Mouse (Mus musculus) embryonic facial prominence, embryonic 11.5 days (tissue): ENCODE measurements around the gene Tmem251. TPM values are rescaled to one million over a fixed set of nuclear protein-coding genes. Genes with fewer than 3 reads are reported as not detected.

Experiments
- ATAC-seq: fragments of 200-750 bp; cut with Nextera tagmentation; replicated peaks from 2 replicates; pipeline ENCODE4 v1.8.0; 2017; ENCODE audit warnings: low read depth; ENCODE audit not compliant: insufficient number of reproducible peaks, low FRiP score, low TSS enrichment
- DNase-seq: peaks from one replicate; pipeline ENCODE4 v3.0.0-alpha.2; 2015; ENCODE audit warnings: low spot score
- H3K27ac ChIP-seq: fragments of 300-500 bp; sonication (generic); replicated peaks from 2 replicates; pipeline ENCODE4 v1.5.1; 2014; ENCODE audit warnings: mild to moderate bottlenecking, low read depth, low read length, control low read depth
- H3K27me3 ChIP-seq: fragments of 300-500 bp; sonication (generic); 2 replicates; pipeline ENCODE4 v1.6.1; 2014; ENCODE audit warnings: mild to moderate bottlenecking, low read length, moderate library complexity, mixed read lengths; ENCODE audit not compliant: control insufficient read depth, insufficient read depth
- H3K36me3 ChIP-seq: fragments of 300-500 bp; sonication (generic); replicated peaks from 2 replicates; pipeline ENCODE4 v1.6.1; 2014; ENCODE audit warnings: low read depth, mild to moderate bottlenecking, low read length, moderate library complexity, mixed read lengths; ENCODE audit not compliant: control insufficient read depth, insufficient read depth
- H3K4me1 ChIP-seq: fragments of 300-500 bp; sonication (generic); 2 replicates; pipeline ENCODE4 v1.6.1; 2014; ENCODE audit warnings: low read length, mixed read lengths; ENCODE audit not compliant: control insufficient read depth, insufficient read depth
- H3K4me2 ChIP-seq: fragments of 300-500 bp; sonication (generic); 2 replicates; pipeline ENCODE4 v1.6.1; 2014; ENCODE audit warnings: low read depth, mild to moderate bottlenecking, control low read depth, low read length, moderate library complexity
- H3K4me3 ChIP-seq: fragments of 300-500 bp; sonication (generic); 2 replicates; pipeline ENCODE4 v1.5.1; 2014; ENCODE audit warnings: low read depth, low read length, control low read depth
- H3K9ac ChIP-seq: fragments of 300-500 bp; sonication (generic); replicated peaks from 2 replicates; pipeline ENCODE4 v1.6.1; 2014; ENCODE audit warnings: mild to moderate bottlenecking, control low read depth, low read length
- H3K9me3 ChIP-seq: fragments of 300-500 bp; sonication (generic); replicated peaks from 2 replicates; pipeline ENCODE4 v1.6.1; 2016; ENCODE audit warnings: mild to moderate bottlenecking, low read length, inconsistent platforms, mixed read lengths; ENCODE audit not compliant: control insufficient read depth
- WGBS: fragments of 180-500 bp; shearing (Covaris S2); extraction: QIAGEN DNeasy Blood & Tissue Kit; methylation state at CpG from one replicate; pipeline ENCODE4 v1.1.7; 2014; 5-methylcytosine and 5-hydroxymethylcytosine counted together
- polyA plus RNA-seq: library from polyadenylated mRNA; unstranded; fragments of >200 nt; fragmentation: Nextera tagmentation; extraction: Ambion mirVana; gene quantifications from 2 replicates; pipeline ENCODE4 v1.2.1, GENCODE M21; 2014

Tmem251 gene
- polyA plus RNA-seq, 1 experiment from 2014 or later, result 10.9 TPM

- no peaks in the 10 kb centered on the region for H3K9me3 ChIP-seq
- H3K9ac ChIP-seq, result no peak overlapping the region
- H3K4me2 ChIP-seq, result no peak overlapping the region
- ATAC-seq (no peak), DNase-seq (no peak)
- no peaks in the 10 kb centered on the region for H3K36me3 ChIP-seq
- no peak overlapping the region for H3K4me3 ChIP-seq
- H3K27ac ChIP-seq, result no peak overlapping the region
- H3K27me3 ChIP-seq, result no peaks in the 10 kb centered on the region
- 81% methylated on average over 10 of the region's 10 CpGs for WGBS
- H3K4me1 ChIP-seq, result no peaks in the 10 kb centered on the region
These were observed 28.7 kb upstream of the Tmem251 start for GRCm38 (mm10) chr12:102714654-102715395.

GRCm38 (mm10) chr12:102719552-102720315 lies 23.8 kb upstream of the Tmem251 start:
- no peak overlapping the region for H3K27ac ChIP-seq
- H3K9me3 ChIP-seq, result no peaks in the 10 kb centered on the region
- 0 out of 2 replicates have a peak, but pooled peaks have one; percentile 67 for ATAC-seq
- no peaks in the 10 kb centered on the region for H3K27me3 ChIP-seq
- 29% methylated on average over 13 of the region's 13 CpGs for WGBS
- H3K4me3 ChIP-seq, result no peak overlapping the region
- H3K9ac ChIP-seq, result no peak overlapping the region
- peak; percentile 82 for DNase-seq
- H3K36me3 ChIP-seq, result no peaks in the 10 kb centered on the region
- H3K4me1 ChIP-seq, result no peaks in the 10 kb centered on the region
- H3K4me2 ChIP-seq, result no peak overlapping the region

GRCm38 (mm10) chr12:102722451-102722850 lies 21.1 kb upstream of the Tmem251 start:
- Histone ChIP-seq H3K4me1 (no peaks in the 10 kb centered on the region), H3K27me3 (no peaks in the 10 kb centered on the region), H3K4me3 (no peak overlapping the region), H3K36me3 (no peaks in the 10 kb centered on the region), H3K9ac (no peak overlapping the region), H3K9me3 (no peaks in the 10 kb centered on the region), H3K27ac (no peak overlapping the region), H3K4me2 (no peak overlapping the region)
- 47% methylated on average over 11 of the region's 11 CpGs for WGBS
- ATAC-seq (no peak; the same call in 1 of the 2 replicates), DNase-seq (no peak)

GRCm38 (mm10) chr12:102722966-102723365 lies 20.6 kb upstream of the Tmem251 start:
- Histone ChIP-seq H3K27ac (no peak overlapping the region), H3K9me3 (no peaks in the 10 kb centered on the region), H3K4me1 (no peaks in the 10 kb centered on the region), H3K36me3 (no peaks in the 10 kb centered on the region), H3K4me2 (no peak overlapping the region), H3K9ac (no peak overlapping the region), H3K4me3 (no peak overlapping the region), H3K27me3 (no peaks in the 10 kb centered on the region)
- DNase-seq (no peak), ATAC-seq (no peak)
- WGBS, result 71% methylated on average over 8 of the region's 8 CpGs

- Histone ChIP-seq H3K9ac (no peak overlapping the region), H3K9me3 (no peaks in the 10 kb centered on the region), H3K4me1 (no peaks in the 10 kb centered on the region), H3K4me3 (no peak overlapping the region), H3K36me3 (no peaks in the 10 kb centered on the region), H3K27ac (no peak overlapping the region), H3K4me2 (no peak overlapping the region), H3K27me3 (no peaks in the 10 kb centered on the region)
- DNase-seq (no peak), ATAC-seq (no peak)
- 68% methylated on average over 6 of the region's 6 CpGs for WGBS
These were observed 19.7 kb upstream of the Tmem251 start for GRCm38 (mm10) chr12:102723861-102724260.

- no peak overlapping the region for H3K4me3 ChIP-seq
- no peak overlapping the region for H3K9ac ChIP-seq
- no peak overlapping the region for H3K27ac ChIP-seq
- DNase-seq (no peak), ATAC-seq (no peak)
- no peak overlapping the region for H3K4me2 ChIP-seq
- WGBS, result 92% methylated on average over 6 of the region's 6 CpGs
- no peaks in the 10 kb centered on the region for H3K9me3 ChIP-seq
- no peaks in the 10 kb centered on the region for H3K36me3 ChIP-seq
- peaks cover 3% of the 10 kb centered on the region; the same call in 1 of the 2 replicates for H3K4me1 ChIP-seq
- no peaks in the 10 kb centered on the region for H3K27me3 ChIP-seq
These were observed 18.4 kb upstream of the Tmem251 start for GRCm38 (mm10) chr12:102725146-102725545.

- Histone ChIP-seq H3K4me2 (no peak overlapping the region), H3K4me3 (no peak overlapping the region), H3K9ac (no peak overlapping the region), H3K27me3 (no peaks in the 10 kb centered on the region), H3K4me1 (peaks cover 5% of the 10 kb centered on the region; the same call in 1 of the 2 replicates), H3K9me3 (no peaks in the 10 kb centered on the region), H3K27ac (no peak overlapping the region), H3K36me3 (no peaks in the 10 kb centered on the region)
- DNase-seq (no peak), ATAC-seq (no peak)
- WGBS, result 71% methylated on average over 7 of the region's 7 CpGs
These were observed 17.8 kb upstream of the Tmem251 start for GRCm38 (mm10) chr12:102725761-102726175.
